Mouse (Mus musculus): ENCODE results near the gene Sigirr.
A peak's percentile ranks its signal among the peaks of the same experiment; 100 is the strongest.

GRCm38 (mm10) chr7:141099911-141100691, at the start of gene Sigirr:
- TF ChIP-seq POLR2A (IDR thresholded peaks at IDR 0.05; ENCODE audit: control insufficient read depth, low read depth, low read length) = peak; percentile 28
- TF ChIP-seq CTCF (IDR thresholded peaks at IDR 0.05; ENCODE audit: control insufficient read depth, insufficient read depth, insufficient replicate concordance, low read depth, low read length) = no peak

Measured in testis, adult 2 months (tissue).